Mouse (Mus musculus): ENCODE measurements around the gene Asgr1. TPM values are rescaled to one million over a fixed set of nuclear protein-coding genes. Genes with fewer than 3 reads are reported as not detected.

Asgr1 gene
- polyA plus RNA-seq, 1 experiment: 0.06 TPM

GRCm38 (mm10) chr11:70055618-70056214, 1.8 kb downstream of the Asgr1 start:
- no peak overlapping the region for H3ac ChIP-seq (ENCODE audit: control insufficient read depth, insufficient read length)
- no peak overlapping the region for H3K4me2 ChIP-seq (ENCODE audit: low read depth)
- no peak overlapping the region for H3K4me3 ChIP-seq
- no peaks in the 10 kb centered on the region for H3K27me3 ChIP-seq (ENCODE audit: control insufficient read depth, insufficient read depth, insufficient read length)
- TF ChIP-seq TCF3 (IDR thresholded peaks at IDR 0.05; ENCODE audit: insufficient read length, low read depth): no peak
- H3K79me2 ChIP-seq (ENCODE audit: control insufficient read depth, insufficient read depth): no peaks in the 10 kb centered on the region
- no peaks in the 10 kb centered on the region for H3K36me3 ChIP-seq (ENCODE audit: control insufficient read depth, insufficient read depth)

GRCm38 (mm10) chr11:70057805-70058204, 3.9 kb downstream of the Asgr1 start:
- Histone ChIP-seq H3K36me3 (ENCODE audit: control insufficient read depth, insufficient read depth) (no peaks in the 10 kb centered on the region), H3K27me3 (ENCODE audit: control insufficient read depth, insufficient read depth, insufficient read length) (no peaks in the 10 kb centered on the region), H3K4me2 (ENCODE audit: low read depth) (no peak overlapping the region), H3K79me2 (ENCODE audit: control insufficient read depth, insufficient read depth) (no peaks in the 10 kb centered on the region), H3K4me3 (no peak overlapping the region), H3ac (ENCODE audit: control insufficient read depth, insufficient read length) (no peak overlapping the region)
- TF ChIP-seq POLR2AphosphoS2 (IDR thresholded peaks at IDR 0.05; ENCODE audit: insufficient read length, low read depth) (no peak), MYOG (IDR thresholded peaks at IDR 0.05; ENCODE audit: control insufficient read depth in 1 of 3, insufficient read depth in 1 of 3, insufficient read length in 2 of 3, low read depth in 2 of 3) (no peak), REST (IDR thresholded peaks at IDR 0.05; ENCODE audit: insufficient read depth, insufficient read length) (no peak), SRF (IDR thresholded peaks at IDR 0.05; ENCODE audit: control insufficient read depth, insufficient read length, low read depth) (no peak), TCF3 (IDR thresholded peaks at IDR 0.05; ENCODE audit: insufficient read length, low read depth) (no peak), TCF12 (IDR thresholded peaks at IDR 0.05; ENCODE audit: insufficient read depth, poor library complexity, severe bottlenecking) (no peak), MAX (IDR thresholded peaks at IDR 0.05; ENCODE audit: low read depth) (no peak), E2F4 (IDR thresholded peaks at IDR 0.05; ENCODE audit: insufficient read depth) (no peak), MYOD1 (IDR thresholded peaks at IDR 0.05; ENCODE audit: control insufficient read depth in 1 of 3, insufficient read length in 2 of 3, low read depth in 2 of 3) (no peak), CEBPB (IDR thresholded peaks at IDR 0.05; ENCODE audit: insufficient read depth, poor library complexity, severe bottlenecking) (no peak)

GRCm38 (mm10) chr11:70059930-70060329, 6.0 kb downstream of the Asgr1 start:
- Histone ChIP-seq H3K79me2 (ENCODE audit: control insufficient read depth, insufficient read depth) (no peaks in the 10 kb centered on the region), H3K4me2 (ENCODE audit: low read depth) (no peak overlapping the region), H3K4me3 (no peak overlapping the region), H3K27me3 (ENCODE audit: control insufficient read depth, insufficient read depth, insufficient read length) (no peaks in the 10 kb centered on the region), H3K36me3 (ENCODE audit: control insufficient read depth, insufficient read depth) (no peaks in the 10 kb centered on the region), H3ac (ENCODE audit: control insufficient read depth, insufficient read length) (no peak overlapping the region)
- TF ChIP-seq SRF (IDR thresholded peaks at IDR 0.05; ENCODE audit: control insufficient read depth, insufficient read length, low read depth) (no peak), CEBPB (IDR thresholded peaks at IDR 0.05; ENCODE audit: insufficient read depth, poor library complexity, severe bottlenecking) (no peak), POLR2AphosphoS2 (IDR thresholded peaks at IDR 0.05; ENCODE audit: insufficient read length, low read depth) (no peak), USF1 (IDR thresholded peaks at IDR 0.05; ENCODE audit: low read depth) (no peak), MYOD1 (IDR thresholded peaks at IDR 0.05; ENCODE audit: control insufficient read depth in 1 of 3, insufficient read length in 2 of 3, low read depth in 2 of 3) (no peak), TCF3 (IDR thresholded peaks at IDR 0.05; ENCODE audit: insufficient read length, low read depth) (no peak), TCF12 (IDR thresholded peaks at IDR 0.05; ENCODE audit: insufficient read depth, poor library complexity, severe bottlenecking) (no peak), POLR2A (IDR thresholded peaks at IDR 0.05; ENCODE audit: insufficient read length, low read depth) (no peak)

- TF ChIP-seq SRF (IDR thresholded peaks at IDR 0.05; ENCODE audit: control insufficient read depth, insufficient read length, low read depth) (no peak), CEBPB (IDR thresholded peaks at IDR 0.05; ENCODE audit: insufficient read depth, poor library complexity, severe bottlenecking) (no peak), MAX (IDR thresholded peaks at IDR 0.05; ENCODE audit: low read depth) (no peak), REST (IDR thresholded peaks at IDR 0.05; ENCODE audit: insufficient read depth, insufficient read length) (no peak), USF1 (IDR thresholded peaks at IDR 0.05; ENCODE audit: low read depth) (no peak), TCF3 (IDR thresholded peaks at IDR 0.05; ENCODE audit: insufficient read length, low read depth) (no peak), MYOD1 (IDR thresholded peaks at IDR 0.05; ENCODE audit: control insufficient read depth in 1 of 3, insufficient read length in 2 of 3, low read depth in 2 of 3) (no peak), POLR2AphosphoS2 (IDR thresholded peaks at IDR 0.05; ENCODE audit: insufficient read length, low read depth) (no peak), TCF12 (IDR thresholded peaks at IDR 0.05; ENCODE audit: insufficient read depth, poor library complexity, severe bottlenecking) (no peak), MYOG (IDR thresholded peaks at IDR 0.05; ENCODE audit: control insufficient read depth in 1 of 3, insufficient read depth in 1 of 3, insufficient read length in 2 of 3, low read depth in 2 of 3) (no peak), POLR2A (IDR thresholded peaks at IDR 0.05; ENCODE audit: insufficient read length, low read depth) (no peak), E2F4 (IDR thresholded peaks at IDR 0.05; ENCODE audit: insufficient read depth) (no peak)
- no peak overlapping the region for H3K4me2 ChIP-seq (ENCODE audit: low read depth)
Observed at GRCm38 (mm10) chr11:70063053-70063452, 9.2 kb downstream of the Asgr1 start.

GRCm38 (mm10) chr11:70066701-70067100, 12.8 kb downstream of the Asgr1 start:
- Histone ChIP-seq H3K4me3 (no peak overlapping the region), H3ac (ENCODE audit: control insufficient read depth, insufficient read length) (no peak overlapping the region), H3K36me3 (ENCODE audit: control insufficient read depth, insufficient read depth) (no peaks in the 10 kb centered on the region), H3K27me3 (ENCODE audit: control insufficient read depth, insufficient read depth, insufficient read length) (no peaks in the 10 kb centered on the region), H3K79me2 (ENCODE audit: control insufficient read depth, insufficient read depth) (no peaks in the 10 kb centered on the region), H3K4me2 (ENCODE audit: low read depth) (no peak overlapping the region)
- TF ChIP-seq TCF3 (IDR thresholded peaks at IDR 0.05; ENCODE audit: insufficient read length, low read depth) (no peak), POLR2A (IDR thresholded peaks at IDR 0.05; ENCODE audit: insufficient read length, low read depth) (no peak), USF1 (IDR thresholded peaks at IDR 0.05; ENCODE audit: low read depth) (no peak), MYOD1 (IDR thresholded peaks at IDR 0.05; ENCODE audit: control insufficient read depth in 1 of 3, insufficient read length in 2 of 3, low read depth in 2 of 3) (no peak), CEBPB (IDR thresholded peaks at IDR 0.05; ENCODE audit: insufficient read depth, poor library complexity, severe bottlenecking) (no peak), TCF12 (IDR thresholded peaks at IDR 0.05; ENCODE audit: insufficient read depth, poor library complexity, severe bottlenecking) (no peak), SRF (IDR thresholded peaks at IDR 0.05; ENCODE audit: control insufficient read depth, insufficient read length, low read depth) (no peak), POLR2AphosphoS2 (IDR thresholded peaks at IDR 0.05; ENCODE audit: insufficient read length, low read depth) (no peak)

More at GRCm38 (mm10) chr11:70063053-70063452, 9.2 kb downstream of the Asgr1 start:
- H3K36me3 ChIP-seq (ENCODE audit: control insufficient read depth, insufficient read depth): no peaks in the 10 kb centered on the region
- no peaks in the 10 kb centered on the region for H3K27me3 ChIP-seq (ENCODE audit: control insufficient read depth, insufficient read depth, insufficient read length)
- H3K4me3 ChIP-seq: no peak overlapping the region
- no peak overlapping the region for H3ac ChIP-seq (ENCODE audit: control insufficient read depth, insufficient read length)
- no peaks in the 10 kb centered on the region for H3K79me2 ChIP-seq (ENCODE audit: control insufficient read depth, insufficient read depth)
